Mouse (Mus musculus): ENCODE results near the gene 1700029I15Rik.

DNA sequence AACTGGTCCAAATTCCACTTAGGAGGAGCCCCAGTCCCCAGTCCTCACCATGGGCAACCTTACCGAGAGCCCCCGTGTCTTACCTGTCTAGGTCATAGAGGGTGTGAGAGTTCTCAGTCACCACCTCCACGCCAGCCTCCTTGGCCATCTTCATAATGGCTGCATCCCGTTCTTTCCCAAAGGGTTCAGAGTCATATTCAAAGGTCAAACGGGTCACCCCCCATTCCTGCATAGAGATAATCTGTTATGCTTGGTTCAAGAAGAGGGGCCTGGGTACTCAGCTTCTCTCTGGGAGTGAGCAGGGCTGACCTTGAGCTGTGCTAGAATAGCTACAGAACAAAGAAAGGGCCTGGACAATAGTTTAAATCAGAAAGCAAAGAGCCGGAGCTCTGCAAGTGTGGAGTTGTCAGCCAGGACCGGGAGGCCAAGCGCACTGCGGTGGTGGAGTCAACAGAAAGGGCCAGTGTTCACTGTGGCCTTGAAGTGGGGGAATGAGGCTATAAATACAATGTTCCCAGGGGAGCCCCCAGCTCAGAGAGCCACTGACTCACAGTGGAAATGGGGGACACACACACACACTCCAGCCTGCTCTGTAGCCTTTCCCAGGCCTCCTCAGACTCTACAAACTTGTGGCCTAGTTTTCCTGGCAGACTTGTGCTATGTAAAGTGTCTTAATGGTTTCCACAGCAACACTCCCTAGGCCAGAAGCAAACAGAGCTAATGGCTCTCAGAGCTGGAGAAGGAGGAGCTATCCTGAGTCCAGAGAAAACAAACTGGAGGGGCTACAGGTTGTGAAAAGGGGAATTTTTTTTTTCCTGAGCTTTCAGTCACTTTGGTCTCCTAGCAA is 42.3 kb downstream of the 1700029I15Rik start:
- TF ChIP-seq HCFC1 (IDR thresholded peaks at IDR 0.05; ENCODE audit: borderline replicate concordance, insufficient read depth, low read length), result no peak
- peak; percentile 47; the same call in 1 of the 2 replicates for TF ChIP-seq ZNF384 (IDR thresholded peaks at IDR 0.05; ENCODE audit: low read depth, low read length)
- no peak for TF ChIP-seq MAFK (IDR thresholded peaks at IDR 0.05; ENCODE audit: insufficient read depth, low read depth, low read length)
